Mouse (Mus musculus): ENCODE measurements at regions not wholly inside any gene's neighbourhood (a gene's known extent, or its start where the extent isn't known, plus 50 kb on each side); places are given as distances from the start of the nearest gene placed in this dataset.

DNA sequence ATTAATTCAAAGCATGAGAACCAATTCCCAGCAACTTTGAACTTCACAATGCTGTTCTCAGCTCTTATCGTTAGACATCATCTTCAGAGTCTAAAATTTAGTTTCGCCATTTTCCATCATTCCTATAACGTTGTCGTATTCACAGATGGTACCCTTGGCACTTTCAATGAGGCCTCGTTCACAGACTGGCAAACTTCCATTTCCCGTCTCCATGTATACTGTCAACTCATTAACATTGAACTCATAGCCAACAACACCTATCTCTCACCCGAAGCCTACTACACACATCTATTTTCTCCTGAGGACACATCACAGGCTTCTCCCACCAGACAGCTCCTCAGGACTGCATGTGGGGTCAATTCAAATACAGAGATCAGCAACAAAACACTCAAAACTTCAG is 62.7 kb upstream of the Sh3bp4 start:
- intact Hi-C loops (cut with DNase I) = no loop called here
- no peak for DNase-seq (ENCODE audit: low spot score in 2 of 2)

DNA sequence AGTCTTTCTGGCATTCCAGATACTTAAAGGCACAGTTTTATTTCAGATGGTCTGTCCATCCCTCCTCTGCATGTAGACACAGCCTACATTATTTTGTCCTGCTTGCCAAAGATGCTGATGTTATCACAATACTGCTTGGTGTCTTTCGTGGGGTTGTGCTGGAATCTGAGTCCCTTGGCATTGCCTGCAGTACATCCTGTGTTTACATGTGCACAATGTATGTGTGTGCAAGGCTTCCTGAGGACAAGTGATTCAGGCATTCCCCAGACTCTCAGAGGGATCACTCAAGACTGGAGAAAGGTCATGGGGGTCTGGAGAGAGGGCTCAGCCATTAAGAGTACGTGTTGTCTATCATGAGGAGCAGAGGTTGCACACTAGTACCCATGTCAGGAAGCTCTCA is 60.0 kb upstream of the Sh3bp4 start:
- intact Hi-C loops (cut with DNase I) = no loop called here
- no peak for DNase-seq (ENCODE audit: low spot score in 2 of 2)

DNA sequence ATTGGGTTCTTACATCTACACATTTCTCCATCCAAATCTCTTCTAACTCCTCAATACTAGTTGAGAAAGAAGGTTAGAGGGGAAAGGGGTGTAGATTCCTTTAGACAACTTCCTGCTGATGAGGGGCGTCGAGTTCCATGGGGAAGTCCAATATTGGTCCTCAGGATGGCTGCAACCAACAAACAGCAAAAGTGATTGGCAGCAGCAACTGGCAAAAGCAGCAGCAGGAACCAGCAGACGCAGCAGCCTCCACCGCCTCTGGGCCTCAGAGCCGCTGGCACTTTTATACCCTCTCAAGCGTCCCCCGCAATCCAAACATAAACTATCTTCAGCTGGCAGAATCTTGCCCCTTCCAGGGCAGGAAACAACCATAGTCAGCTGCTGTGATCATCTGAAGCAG is 58.8 kb upstream of the Sh3bp4 start:
- intact Hi-C loops (cut with DNase I) = no loop called here
- no peak for DNase-seq (ENCODE audit: low spot score in 2 of 2)

DNA sequence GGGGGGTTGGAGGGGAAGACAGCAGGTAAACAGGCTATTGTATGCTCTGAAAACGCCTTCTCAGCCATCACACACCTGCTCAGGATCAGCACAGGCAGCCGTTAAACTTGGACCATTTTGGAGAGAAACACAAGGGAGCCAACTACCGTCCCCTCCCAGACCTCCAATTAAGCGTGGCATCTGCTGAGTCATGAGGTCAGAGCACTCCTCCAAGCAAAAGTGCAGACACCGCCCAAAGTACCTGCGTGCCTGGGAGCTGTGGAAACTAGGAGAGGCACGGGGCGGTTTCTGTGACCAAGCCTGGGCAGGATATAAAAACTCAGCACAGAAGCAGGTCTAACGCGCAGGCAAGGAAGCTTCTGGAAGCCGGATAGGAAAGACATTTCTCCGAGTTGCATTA is 54.8 kb upstream of the Sh3bp4 start:
- intact Hi-C loops (cut with DNase I) = no loop called here
- DNase-seq (ENCODE audit: low spot score in 2 of 2) = no peak

GRCm38 (mm10) chr1:89015845-89016244 is 54.4 kb upstream of the Sh3bp4 start:
- no peak for DNase-seq (ENCODE audit: low spot score in 2 of 2)
- intact Hi-C loops (cut with DNase I) = no loop called here

GRCm38 (mm10) chr1:89019778-89020373 is 50.3 kb upstream of the Sh3bp4 start:
- no peak for DNase-seq (ENCODE audit: low spot score in 2 of 2)
- intact Hi-C loops (cut with DNase I) = no loop called here
